Mouse (Mus musculus) lung, postnatal 10 days (tissue): ENCODE results near the gene H2al1o.
"Not testable (repeated sequence)": the region's sequence is repeated elsewhere in the genome, so short reads cannot be mapped to it uniquely, and the experiment has no call there.

Experiments used
- DNase-seq: peaks from one replicate; pipeline ENCODE4 v3.0.0; 2021

H2al1o gene

GRCm38 (mm10) chrX:9572309-9572708, at the start of gene H2al1o:
Gene H2al1o (minus strand): TSS chrX:9572409.
- DNase-seq, result not testable (repeated sequence)

GRCm38 (mm10) chrX:9598036-9598435, 25.8 kb upstream of the H2al1o start:
- not testable (repeated sequence) for DNase-seq

- DNase-seq, result no peak
Observed at GRCm38 (mm10) chrX:9536881-9537280, 35.3 kb downstream of the H2al1o start.
